Mouse (Mus musculus) limb, embryonic 11.5 days (tissue): ENCODE results near the gene Klhl5. TPM values are rescaled to one million over a fixed set of nuclear protein-coding genes. Genes with fewer than 3 reads are reported as not detected.
A peak's percentile ranks its signal among the peaks of the same experiment; 100 is the strongest.

Source experiments
- ATAC-seq: fragments of 200-750 bp; cut with Nextera tagmentation; 2 replicates; pipeline ENCODE4 v1.8.0; 2017; ENCODE audit warnings: low read depth; ENCODE audit not compliant: insufficient number of reproducible peaks, low FRiP score, low TSS enrichment
- DNase-seq: peaks from one replicate; pipeline ENCODE4 v3.0.0-alpha.2; 2015; ENCODE audit warnings: low spot score
- H3K27ac ChIP-seq: fragments of 300-500 bp; sonication (generic); replicated peaks from 2 replicates; pipeline ENCODE4 v1.5.1; 2014; ENCODE audit warnings: low read depth, mild to moderate bottlenecking, low read length
- H3K27me3 ChIP-seq: fragments of 300-500 bp; sonication (generic); 2 replicates; pipeline ENCODE4 v1.6.1; 2014; ENCODE audit warnings: mild to moderate bottlenecking, low read length, mixed read lengths; ENCODE audit not compliant: control insufficient read depth, insufficient read depth
- H3K36me3 ChIP-seq: fragments of 300-500 bp; sonication (generic); 2 replicates; pipeline ENCODE4 v1.6.1; 2014; ENCODE audit warnings: mild to moderate bottlenecking, low read length, moderate library complexity, mixed read lengths; ENCODE audit not compliant: control insufficient read depth, insufficient read depth
- H3K4me1 ChIP-seq: fragments of 300-500 bp; sonication (generic); 2 replicates; pipeline ENCODE4 v1.6.1; 2014; ENCODE audit warnings: low read length, mixed read lengths; ENCODE audit not compliant: control insufficient read depth, insufficient read depth
- H3K4me2 ChIP-seq: fragments of 300-500 bp; sonication (generic); 2 replicates; pipeline ENCODE4 v1.6.1; 2014; ENCODE audit warnings: low read depth, mild to moderate bottlenecking, moderate library complexity; ENCODE audit not compliant: severe bottlenecking
- H3K4me3 ChIP-seq: fragments of 300-500 bp; sonication (generic); 2 replicates; pipeline ENCODE4 v1.5.1; 2014; ENCODE audit warnings: low read depth, low read length
- H3K9ac ChIP-seq: fragments of 300-500 bp; sonication (generic); 2 replicates; pipeline ENCODE4 v1.6.1; 2014; ENCODE audit warnings: mild to moderate bottlenecking, low read length
- H3K9me3 ChIP-seq: fragments of 300-500 bp; sonication (generic); 2 replicates; pipeline ENCODE4 v1.6.1; 2016; ENCODE audit warnings: low read length; ENCODE audit not compliant: control insufficient read depth
- WGBS: fragments of 180-500 bp; shearing (Covaris S2); extraction: QIAGEN DNeasy Blood & Tissue Kit; methylation state at CpG from one replicate; pipeline ENCODE4 v1.1.7; 2014; 5-methylcytosine and 5-hydroxymethylcytosine counted together
- polyA plus RNA-seq: library from polyadenylated mRNA; unstranded; fragments of >200 nt; fragmentation: Nextera tagmentation; extraction: Ambion mirVana; gene quantifications from 2 replicates; pipeline ENCODE4 v1.2.1, GENCODE M21; 2014

Gene Klhl5
- polyA plus RNA-seq, 1 experiment from 2014 or later, result 15.5 TPM

GRCm38 (mm10) chr5:65091184-65091858, 16.0 kb upstream of the Klhl5 start:
- H3K27ac ChIP-seq, result no peak overlapping the region
- no peak overlapping the region for H3K4me3 ChIP-seq
- no peak for ATAC-seq
- H3K9me3 ChIP-seq, result no peaks in the 10 kb centered on the region
- H3K4me2 ChIP-seq, result no peak overlapping the region
- H3K27me3 ChIP-seq, result no peaks in the 10 kb centered on the region
- H3K9ac ChIP-seq, result no peak overlapping the region
- H3K36me3 ChIP-seq, result no peaks in the 10 kb centered on the region
- 70% methylated on average over 11 of the region's 11 CpGs for WGBS
- no peak for DNase-seq
- H3K4me1 ChIP-seq, result peaks cover 9% of the 10 kb centered on the region

GRCm38 (mm10) chr5:65091921-65092320, 15.4 kb upstream of the Klhl5 start, which contains the start of gene Tmem156:
Gene Tmem156, minus strand, starts transcription at chr5:65092132.
- H3K36me3 ChIP-seq, result no peaks in the 10 kb centered on the region
- H3K9ac ChIP-seq, result no peak within 1 kb of the TSS
- no peak within 1 kb of the TSS for H3K27ac ChIP-seq
- no peak for DNase-seq
- H3K27me3 ChIP-seq, result no peaks in the 10 kb centered on the region
- WGBS, result 55% methylated on average over 5 of the region's 5 CpGs
- ATAC-seq, result no peak
- no peak within 1 kb of the TSS for H3K4me2 ChIP-seq
- H3K4me3 ChIP-seq, result no peak within 1 kb of the TSS
- H3K9me3 ChIP-seq, result no peaks in the 10 kb centered on the region
- H3K4me1 ChIP-seq, result peaks cover 9% of the 10 kb centered on the region

GRCm38 (mm10) chr5:65093769-65094168, 13.6 kb upstream of the Klhl5 start:
- Histone ChIP-seq H3K4me2 (no peak overlapping the region), H3K9me3 (no peaks in the 10 kb centered on the region), H3K27ac (0 out of 2 replicates have a peak overlapping the region, but pooled peaks have one; percentile 4), H3K4me3 (no peak overlapping the region), H3K36me3 (no peaks in the 10 kb centered on the region), H3K4me1 (peaks cover 9% of the 10 kb centered on the region), H3K9ac (no peak overlapping the region), H3K27me3 (no peaks in the 10 kb centered on the region)
- DNase-seq (peak; percentile 67), ATAC-seq (0 out of 2 replicates have a peak, but pooled peaks have one; percentile 26)

- DNase-seq, result no peak
- no peak for ATAC-seq
- no peaks in the 10 kb centered on the region for H3K27me3 ChIP-seq
- no peaks in the 10 kb centered on the region for H3K36me3 ChIP-seq
- no peak overlapping the region for H3K27ac ChIP-seq
- H3K9me3 ChIP-seq, result no peaks in the 10 kb centered on the region
- no peak overlapping the region for H3K4me3 ChIP-seq
- H3K4me1 ChIP-seq, result peaks cover 9% of the 10 kb centered on the region
- 91% methylated on average over 7 of the region's 7 CpGs for WGBS
- no peak overlapping the region for H3K4me2 ChIP-seq
- no peak overlapping the region for H3K9ac ChIP-seq
Observed at GRCm38 (mm10) chr5:65094902-65095545, 12.3 kb upstream of the Klhl5 start.

- no peaks in the 10 kb centered on the region for H3K9me3 ChIP-seq
- H3K4me1 ChIP-seq, result peaks cover 9% of the 10 kb centered on the region
- no peak for ATAC-seq
- H3K4me2 ChIP-seq, result no peak overlapping the region
- H3K4me3 ChIP-seq, result no peak overlapping the region
- H3K27ac ChIP-seq, result no peak overlapping the region
- no peaks in the 10 kb centered on the region for H3K36me3 ChIP-seq
- 86% methylated on average over 3 of the region's 3 CpGs for WGBS
- no peak for DNase-seq
- no peaks in the 10 kb centered on the region for H3K27me3 ChIP-seq
- H3K9ac ChIP-seq, result no peak overlapping the region
Observed at GRCm38 (mm10) chr5:65096082-65096481, 11.3 kb upstream of the Klhl5 start.

GRCm38 (mm10) chr5:65096805-65097204, 10.5 kb upstream of the Klhl5 start:
- Histone ChIP-seq H3K4me1 (peaks cover 9% of the 10 kb centered on the region), H3K27ac (no peak overlapping the region), H3K9ac (no peak overlapping the region), H3K27me3 (no peaks in the 10 kb centered on the region), H3K4me2 (no peak overlapping the region), H3K36me3 (no peaks in the 10 kb centered on the region), H3K4me3 (no peak overlapping the region), H3K9me3 (no peaks in the 10 kb centered on the region)
- 67% methylated on average over 3 of the region's 3 CpGs for WGBS
- ATAC-seq (no peak), DNase-seq (no peak)

- Histone ChIP-seq H3K4me3 (no peak overlapping the region), H3K9ac (no peak overlapping the region), H3K27me3 (no peaks in the 10 kb centered on the region), H3K9me3 (no peaks in the 10 kb centered on the region), H3K4me1 (peaks cover 6% of the 10 kb centered on the region), H3K36me3 (no peaks in the 10 kb centered on the region), H3K27ac (no peak overlapping the region), H3K4me2 (no peak overlapping the region)
- ATAC-seq (no peak), DNase-seq (no peak)
- 92% methylated on average over 5 of the region's 5 CpGs for WGBS
Observed at GRCm38 (mm10) chr5:65097457-65097856, 9.9 kb upstream of the Klhl5 start.

- H3K9ac ChIP-seq, result no peak overlapping the region
- no peaks in the 10 kb centered on the region for H3K36me3 ChIP-seq
- H3K27me3 ChIP-seq, result no peaks in the 10 kb centered on the region
- no peaks in the 10 kb centered on the region for H3K9me3 ChIP-seq
- no peak overlapping the region for H3K4me2 ChIP-seq
- DNase-seq, result no peak
- no peaks in the 10 kb centered on the region for H3K4me1 ChIP-seq
- H3K27ac ChIP-seq, result no peak overlapping the region
- no peak overlapping the region for H3K4me3 ChIP-seq
- 63% methylated on average over 11 of the region's 11 CpGs for WGBS
- no peak for ATAC-seq
Observed at GRCm38 (mm10) chr5:65100002-65100401, 7.3 kb upstream of the Klhl5 start.
